Mouse (Mus musculus): ENCODE data around the gene Zfp655.
"Not testable (repeated sequence)": the region's sequence is repeated elsewhere in the genome, so short reads cannot be mapped to it uniquely, and the experiment has no call there.

The Zfp655 gene

GRCm38 (mm10) chr5:145219981-145220380 is 11.5 kb upstream of the Zfp655 start:
- no peak for DNase-seq (ENCODE audit: extremely low spot score, low spot score)

- DNase-seq (ENCODE audit: extremely low spot score, low spot score), result no peak
These were observed 8.7 kb upstream of the Zfp655 start for GRCm38 (mm10) chr5:145222840-145223239.

GRCm38 (mm10) chr5:145223395-145223794 is 8.1 kb upstream of the Zfp655 start:
- no peak for DNase-seq (ENCODE audit: extremely low spot score, low spot score)

DNA sequence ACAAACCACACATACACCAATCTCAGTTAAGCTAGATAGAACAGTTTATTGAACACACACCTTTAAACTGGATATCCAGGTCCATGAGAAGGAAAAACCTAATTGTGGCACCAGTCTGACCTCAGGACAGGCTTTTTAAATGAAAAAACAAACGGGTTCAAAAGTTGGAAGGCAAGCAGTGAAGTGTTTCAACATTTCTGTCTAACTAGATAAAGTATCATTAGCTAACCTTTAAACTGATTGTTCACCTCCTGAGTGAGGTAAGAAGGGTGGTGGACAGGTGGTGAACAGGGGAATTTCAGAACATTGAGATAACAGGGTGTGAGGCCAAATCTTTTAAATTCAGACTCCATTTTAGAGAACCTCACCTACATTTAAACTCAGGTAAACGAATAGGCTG is 5.1 kb upstream of the Zfp655 start:
- no peak for DNase-seq (ENCODE audit: extremely low spot score, low spot score)

DNA sequence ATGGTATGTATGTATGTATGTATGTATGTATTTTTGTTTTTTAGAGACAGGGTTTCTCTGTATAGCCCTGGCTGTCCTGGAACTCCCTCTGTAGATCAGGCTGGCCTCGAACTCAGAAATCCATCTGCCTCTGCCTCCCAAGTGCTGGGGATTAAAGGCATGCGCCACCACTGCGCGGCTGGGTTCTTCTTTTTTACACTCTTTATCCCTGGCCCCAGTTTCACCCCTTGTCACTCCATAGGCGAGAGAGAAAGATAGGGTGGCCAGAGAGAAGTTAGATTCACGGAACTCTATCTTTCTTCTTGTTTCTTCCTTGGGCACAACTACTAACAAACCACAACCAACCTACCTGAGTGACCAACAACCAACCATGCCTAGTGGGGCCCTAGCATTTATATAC is 2.2 kb upstream of the Zfp655 start:
- DNase-seq (ENCODE audit: extremely low spot score, low spot score), result not testable (repeated sequence)

GRCm38 (mm10) chr5:145230641-145231040 is 874 bp upstream of the Zfp655 start:
- no peak for DNase-seq (ENCODE audit: extremely low spot score, low spot score)

DNA sequence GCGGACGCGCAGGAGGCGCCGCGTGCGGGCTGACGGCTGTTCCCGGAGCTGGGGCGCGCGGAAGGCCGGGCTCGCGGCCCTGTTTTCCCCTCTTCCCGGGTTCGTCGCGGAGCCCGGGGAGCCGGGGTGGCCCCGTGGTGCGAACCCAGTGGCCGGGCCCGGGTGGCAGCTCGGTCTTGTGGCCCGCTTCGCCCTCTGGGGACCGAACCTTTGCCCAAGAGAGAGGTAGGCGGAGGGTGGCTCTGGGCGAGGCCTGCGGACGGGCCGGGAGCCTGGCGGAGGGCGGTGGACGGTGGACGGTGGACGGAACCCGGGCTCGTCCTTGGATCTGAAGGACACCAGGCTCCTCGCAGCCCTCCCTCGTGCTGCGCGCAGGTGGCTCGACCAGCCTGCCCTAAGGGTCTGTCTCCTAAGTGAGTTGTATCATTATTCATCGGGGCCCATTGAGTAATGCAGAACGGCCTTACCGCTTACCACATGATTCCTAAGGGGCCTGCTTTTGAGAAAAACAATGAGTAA is 437 bp downstream of the Zfp655 start:
- DNase-seq (ENCODE audit: extremely low spot score, low spot score), result no peak

- DNase-seq (ENCODE audit: extremely low spot score, low spot score), result no peak
These were observed 3.1 kb downstream of the Zfp655 start for GRCm38 (mm10) chr5:145234636-145235035.

- no peak for DNase-seq (ENCODE audit: extremely low spot score, low spot score)
These were observed 18.0 kb downstream of the Zfp655 start for GRCm38 (mm10) chr5:145249520-145249919.

DNA sequence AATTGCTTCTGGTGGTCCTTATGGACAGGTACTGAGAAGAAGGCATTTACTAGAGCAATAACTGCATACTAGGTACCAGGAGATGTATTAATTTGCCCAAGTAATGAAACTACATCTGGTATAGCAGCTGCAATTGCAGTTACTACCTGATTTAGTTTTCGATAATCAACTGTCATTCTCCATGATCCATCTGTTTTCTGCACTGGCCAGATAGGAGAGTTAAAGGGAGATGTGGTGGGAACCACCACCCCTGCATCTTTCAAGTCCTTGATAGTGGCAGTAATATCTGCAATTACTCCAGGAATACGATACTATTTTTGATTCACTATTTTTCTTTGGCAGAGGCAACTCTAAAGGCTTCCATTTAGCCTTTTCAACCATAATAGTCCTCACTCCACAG is 42.1 kb downstream of the Zfp655 start:
- not testable (repeated sequence) for DNase-seq (ENCODE audit: extremely low spot score, low spot score)

- DNase-seq (ENCODE audit: extremely low spot score, low spot score), result peak; percentile 18
These were observed 48.4 kb downstream of the Zfp655 start for GRCm38 (mm10) chr5:145279948-145280347.

GRCm38 (mm10) chr5:145280371-145281143 is 49.0 kb downstream of the Zfp655 start, which contains the start of gene Zscan25:
Gene Zscan25 (plus strand): TSS chr5:145280500.
- DNase-seq (ENCODE audit: extremely low spot score, low spot score), result peak; percentile 94

DNA sequence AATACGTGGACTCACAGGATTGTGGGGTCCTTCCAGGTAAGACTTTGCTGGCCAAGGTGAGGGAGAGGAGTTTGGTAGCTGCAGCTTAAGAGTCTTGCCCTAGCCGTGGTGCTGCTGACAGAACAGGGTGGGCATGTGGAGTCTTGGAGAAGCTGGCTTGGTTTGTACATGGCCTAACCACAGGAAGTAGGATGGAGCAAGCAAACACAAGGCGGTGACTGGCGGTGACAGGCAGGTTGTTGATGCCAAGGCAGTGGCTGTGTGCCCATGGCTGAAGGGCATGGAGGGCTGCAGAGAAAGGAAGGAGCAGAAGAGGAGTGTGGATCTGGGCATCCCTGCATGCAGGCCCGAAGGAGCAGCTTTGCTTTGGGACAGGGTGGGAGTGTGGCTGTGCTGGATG is 56.9 kb downstream of the Zfp655 start:
- DNase-seq (ENCODE audit: extremely low spot score, low spot score), result no peak

DNA sequence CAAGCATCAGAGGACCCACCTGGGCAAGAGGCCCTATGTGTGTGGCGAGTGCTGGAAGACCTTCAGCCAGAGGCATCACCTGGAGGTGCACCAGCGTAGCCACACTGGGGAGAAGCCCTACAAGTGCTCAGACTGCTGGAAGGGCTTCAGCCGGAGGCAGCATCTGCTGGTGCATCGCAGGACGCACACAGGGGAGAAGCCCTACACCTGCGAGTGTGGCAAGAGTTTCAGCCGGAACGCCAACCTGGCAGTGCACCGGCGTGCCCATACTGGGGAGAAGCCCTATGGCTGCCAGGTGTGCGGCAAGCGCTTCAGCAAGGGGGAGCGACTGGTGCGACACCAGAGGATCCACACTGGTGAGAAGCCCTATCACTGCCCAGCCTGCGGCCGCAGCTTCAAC is 59.2 kb downstream of the Zfp655 start:
- no peak for DNase-seq (ENCODE audit: extremely low spot score, low spot score)

DNA sequence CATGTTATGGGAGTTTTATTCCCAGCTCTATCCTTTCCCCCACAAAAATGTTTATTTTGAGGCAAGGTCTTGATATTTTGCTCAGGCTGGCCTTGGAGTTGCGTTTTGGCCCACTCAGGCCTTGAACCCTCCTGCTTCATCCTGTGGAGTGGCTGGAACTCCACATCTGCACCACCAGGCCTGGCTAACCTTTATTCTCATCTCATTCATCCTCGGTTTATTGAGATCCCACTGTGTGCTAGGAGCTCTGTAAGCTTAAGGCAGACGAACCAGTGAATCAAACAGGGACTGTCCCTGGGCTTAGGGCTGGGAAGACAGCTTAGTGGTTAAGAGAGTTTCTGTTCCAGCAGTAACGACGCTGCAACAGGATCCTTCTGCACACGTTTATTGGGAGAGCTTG is 60.9 kb downstream of the Zfp655 start:
- DNase-seq (ENCODE audit: extremely low spot score, low spot score), result no peak

Data from neural tube, embryonic 10.5 days (tissue).